Mouse (Mus musculus) embryonic facial prominence, embryonic 11.5 days (tissue): ENCODE measurements around the gene Glis1. TPM values are rescaled to one million over a fixed set of nuclear protein-coding genes. Genes with fewer than 3 reads are reported as not detected.

ENCODE experiments used
- ATAC-seq: fragments of 200-750 bp; cut with Nextera tagmentation; replicated peaks from 2 replicates; pipeline ENCODE4 v1.8.0; 2017; ENCODE audit warnings: low read depth; ENCODE audit not compliant: insufficient number of reproducible peaks, low FRiP score, low TSS enrichment
- DNase-seq: peaks from one replicate; pipeline ENCODE4 v3.0.0-alpha.2; 2015; ENCODE audit warnings: low spot score
- H3K27ac ChIP-seq: fragments of 300-500 bp; sonication (generic); replicated peaks from 2 replicates; pipeline ENCODE4 v1.5.1; 2014; ENCODE audit warnings: mild to moderate bottlenecking, low read depth, low read length, control low read depth
- H3K27me3 ChIP-seq: fragments of 300-500 bp; sonication (generic); 2 replicates; pipeline ENCODE4 v1.6.1; 2014; ENCODE audit warnings: mild to moderate bottlenecking, low read length, moderate library complexity, mixed read lengths; ENCODE audit not compliant: control insufficient read depth, insufficient read depth
- H3K36me3 ChIP-seq: fragments of 300-500 bp; sonication (generic); replicated peaks from 2 replicates; pipeline ENCODE4 v1.6.1; 2014; ENCODE audit warnings: low read depth, mild to moderate bottlenecking, low read length, moderate library complexity, mixed read lengths; ENCODE audit not compliant: control insufficient read depth, insufficient read depth
- H3K4me1 ChIP-seq: fragments of 300-500 bp; sonication (generic); 2 replicates; pipeline ENCODE4 v1.6.1; 2014; ENCODE audit warnings: low read length, mixed read lengths; ENCODE audit not compliant: control insufficient read depth, insufficient read depth
- H3K4me2 ChIP-seq: fragments of 300-500 bp; sonication (generic); 2 replicates; pipeline ENCODE4 v1.6.1; 2014; ENCODE audit warnings: low read depth, mild to moderate bottlenecking, control low read depth, low read length, moderate library complexity
- H3K4me3 ChIP-seq: fragments of 300-500 bp; sonication (generic); 2 replicates; pipeline ENCODE4 v1.5.1; 2014; ENCODE audit warnings: low read depth, low read length, control low read depth
- H3K9ac ChIP-seq: fragments of 300-500 bp; sonication (generic); replicated peaks from 2 replicates; pipeline ENCODE4 v1.6.1; 2014; ENCODE audit warnings: mild to moderate bottlenecking, control low read depth, low read length
- H3K9me3 ChIP-seq: fragments of 300-500 bp; sonication (generic); replicated peaks from 2 replicates; pipeline ENCODE4 v1.6.1; 2016; ENCODE audit warnings: mild to moderate bottlenecking, low read length, inconsistent platforms, mixed read lengths; ENCODE audit not compliant: control insufficient read depth
- WGBS: fragments of 180-500 bp; shearing (Covaris S2); extraction: QIAGEN DNeasy Blood & Tissue Kit; methylation state at CpG from one replicate; pipeline ENCODE4 v1.1.7; 2014; 5-methylcytosine and 5-hydroxymethylcytosine counted together
- polyA plus RNA-seq: library from polyadenylated mRNA; unstranded; fragments of >200 nt; fragmentation: Nextera tagmentation; extraction: Ambion mirVana; gene quantifications from 2 replicates; pipeline ENCODE4 v1.2.1, GENCODE M21; 2014

The Glis1 gene
- polyA plus RNA-seq, 1 experiment from 2014 or later = 7.7 TPM

- Histone ChIP-seq H3K27me3 (no peaks in the 10 kb centered on the region), H3K4me2 (no peak overlapping the region), H3K9me3 (no peaks in the 10 kb centered on the region), H3K27ac (no peak overlapping the region), H3K4me3 (no peak overlapping the region), H3K9ac (no peak overlapping the region), H3K36me3 (no peaks in the 10 kb centered on the region), H3K4me1 (no peaks in the 10 kb centered on the region)
- WGBS = 74% methylated on average over 11 of the region's 11 CpGs
- ATAC-seq (no peak), DNase-seq (no peak)
Observed at GRCm38 (mm10) chr4:107476266-107476665, 41.9 kb downstream of the Glis1 start.

- Histone ChIP-seq H3K9me3 (no peaks in the 10 kb centered on the region), H3K4me3 (no peak overlapping the region), H3K9ac (no peak overlapping the region), H3K27me3 (no peaks in the 10 kb centered on the region), H3K4me1 (no peaks in the 10 kb centered on the region), H3K4me2 (no peak overlapping the region), H3K27ac (no peak overlapping the region), H3K36me3 (no peaks in the 10 kb centered on the region)
- ATAC-seq (no peak), DNase-seq (no peak)
- WGBS = 72% methylated on average over 5 of the region's 5 CpGs
Observed at GRCm38 (mm10) chr4:107479015-107479414, 44.6 kb downstream of the Glis1 start.

- WGBS = 82% methylated on average over 2 of the region's 2 CpGs
- no peaks in the 10 kb centered on the region for H3K9me3 ChIP-seq
- no peak overlapping the region for H3K9ac ChIP-seq
- H3K27ac ChIP-seq = no peak overlapping the region
- H3K27me3 ChIP-seq = no peaks in the 10 kb centered on the region
- H3K4me3 ChIP-seq = no peak overlapping the region
- no peak overlapping the region for H3K4me2 ChIP-seq
- no peak for DNase-seq
- H3K36me3 ChIP-seq = no peaks in the 10 kb centered on the region
- ATAC-seq = no peak
- H3K4me1 ChIP-seq = no peaks in the 10 kb centered on the region
Observed at GRCm38 (mm10) chr4:107482541-107482940, 48.1 kb downstream of the Glis1 start.

- no peaks in the 10 kb centered on the region for H3K27me3 ChIP-seq
- no peak overlapping the region for H3K4me3 ChIP-seq
- H3K27ac ChIP-seq = no peak overlapping the region
- H3K4me2 ChIP-seq = no peak overlapping the region
- no peak for DNase-seq
- WGBS = 93% methylated on average over 20 of the region's 20 CpGs
- H3K36me3 ChIP-seq = no peaks in the 10 kb centered on the region
- H3K9ac ChIP-seq = no peak overlapping the region
- H3K4me1 ChIP-seq = no peaks in the 10 kb centered on the region
- no peak for ATAC-seq
- no peaks in the 10 kb centered on the region for H3K9me3 ChIP-seq
Observed at GRCm38 (mm10) chr4:107483556-107484220, 49.3 kb downstream of the Glis1 start.

- no peak for ATAC-seq
- 92% methylated on average over 4 of the region's 4 CpGs for WGBS
Observed at GRCm38 (mm10) chr4:107484221-107484575, 49.8 kb downstream of the Glis1 start.

GRCm38 (mm10) chr4:107485903-107486302 is 51.5 kb downstream of the Glis1 start:
- DNase-seq (no peak), ATAC-seq (peak; percentile 11; the same call in 1 of the 2 replicates)
- Histone ChIP-seq H3K27me3 (no peaks in the 10 kb centered on the region), H3K9me3 (no peaks in the 10 kb centered on the region), H3K9ac (no peak overlapping the region), H3K4me3 (no peak overlapping the region), H3K4me1 (no peaks in the 10 kb centered on the region), H3K27ac (no peak overlapping the region), H3K36me3 (no peaks in the 10 kb centered on the region), H3K4me2 (no peak overlapping the region)
- WGBS = 71% methylated on average over 5 of the region's 5 CpGs

More at GRCm38 (mm10) chr4:107484221-107484575, 49.8 kb downstream of the Glis1 start:
- no peaks in the 10 kb centered on the region for H3K4me1 ChIP-seq
- no peaks in the 10 kb centered on the region for H3K27me3 ChIP-seq
- no peak overlapping the region for H3K4me3 ChIP-seq
- H3K4me2 ChIP-seq = no peak overlapping the region
- no peak for DNase-seq
- H3K27ac ChIP-seq = no peak overlapping the region
- no peaks in the 10 kb centered on the region for H3K36me3 ChIP-seq
- H3K9ac ChIP-seq = no peak overlapping the region
- H3K9me3 ChIP-seq = no peaks in the 10 kb centered on the region

- Histone ChIP-seq H3K27ac (no peak overlapping the region), H3K4me3 (no peak overlapping the region), H3K4me1 (no peaks in the 10 kb centered on the region), H3K4me2 (no peak overlapping the region), H3K9ac (no peak overlapping the region), H3K9me3 (no peaks in the 10 kb centered on the region), H3K27me3 (no peaks in the 10 kb centered on the region), H3K36me3 (no peaks in the 10 kb centered on the region)
- no peak for ATAC-seq
- 84% methylated on average over 20 of the region's 20 CpGs for WGBS
- no peak for DNase-seq
Observed at GRCm38 (mm10) chr4:107489121-107489840, 54.9 kb downstream of the Glis1 start.

GRCm38 (mm10) chr4:107492991-107493390 is 58.6 kb downstream of the Glis1 start:
- Histone ChIP-seq H3K9ac (no peak overlapping the region), H3K36me3 (no peaks in the 10 kb centered on the region), H3K4me1 (no peaks in the 10 kb centered on the region), H3K27ac (no peak overlapping the region), H3K27me3 (no peaks in the 10 kb centered on the region), H3K9me3 (no peaks in the 10 kb centered on the region), H3K4me3 (no peak overlapping the region), H3K4me2 (no peak overlapping the region)
- DNase-seq (no peak), ATAC-seq (no peak)
- 76% methylated on average over 5 of the region's 5 CpGs for WGBS
